Mouse (Mus musculus): ENCODE data around the gene Gm28308.

Gm28308 gene

DNA sequence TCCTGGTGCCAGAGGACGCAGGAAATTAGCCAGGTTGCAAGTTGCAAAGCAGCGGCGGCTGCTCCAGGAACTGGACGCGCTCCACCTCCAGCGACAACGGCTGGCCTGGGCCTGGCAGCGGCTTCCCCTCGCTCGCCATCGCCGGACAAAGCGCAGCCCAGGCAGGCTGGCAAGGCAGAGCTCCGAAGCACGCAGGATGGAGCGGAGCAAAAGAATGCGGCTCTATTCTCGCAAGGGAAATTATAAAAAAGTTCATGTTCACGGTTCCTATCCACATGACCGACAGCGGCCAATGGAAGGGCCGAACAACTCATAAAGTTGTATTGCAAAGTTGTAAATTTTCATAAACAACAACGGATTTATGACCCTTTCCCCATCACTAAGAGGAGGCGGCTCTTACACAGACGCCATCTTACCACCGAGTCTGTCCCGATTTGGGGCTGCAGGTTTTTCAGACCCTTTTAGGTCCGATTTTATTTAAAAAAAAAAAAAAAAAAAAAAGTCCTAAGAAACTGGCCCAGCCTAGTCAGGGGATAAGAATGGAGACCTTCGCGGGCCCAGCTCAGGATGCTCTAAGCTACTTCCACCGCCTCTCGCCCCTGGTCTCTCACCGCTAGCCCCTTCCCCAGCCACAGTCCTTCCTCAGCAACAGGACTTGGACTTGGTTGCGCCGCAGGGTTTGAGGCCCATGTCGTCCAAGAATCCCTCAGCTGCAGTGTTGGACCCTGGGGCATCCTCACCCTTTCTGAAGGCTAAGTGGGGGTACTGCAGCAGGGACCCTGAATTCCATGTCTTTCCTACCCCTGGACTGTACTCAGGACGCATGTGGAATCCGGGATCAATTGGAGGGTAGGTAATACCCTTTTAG lies at the start of gene Gm28308, which contains the start of gene Hoxa3:
TSS of gene Gm28308 (minus strand) at position 221 of the 868 bp plus-strand sequence.
TSS of gene Hoxa3 (minus strand) at position 218 of the 868 bp plus-strand sequence.
- no peak for DNase-seq (ENCODE audit: low spot score)

DNA sequence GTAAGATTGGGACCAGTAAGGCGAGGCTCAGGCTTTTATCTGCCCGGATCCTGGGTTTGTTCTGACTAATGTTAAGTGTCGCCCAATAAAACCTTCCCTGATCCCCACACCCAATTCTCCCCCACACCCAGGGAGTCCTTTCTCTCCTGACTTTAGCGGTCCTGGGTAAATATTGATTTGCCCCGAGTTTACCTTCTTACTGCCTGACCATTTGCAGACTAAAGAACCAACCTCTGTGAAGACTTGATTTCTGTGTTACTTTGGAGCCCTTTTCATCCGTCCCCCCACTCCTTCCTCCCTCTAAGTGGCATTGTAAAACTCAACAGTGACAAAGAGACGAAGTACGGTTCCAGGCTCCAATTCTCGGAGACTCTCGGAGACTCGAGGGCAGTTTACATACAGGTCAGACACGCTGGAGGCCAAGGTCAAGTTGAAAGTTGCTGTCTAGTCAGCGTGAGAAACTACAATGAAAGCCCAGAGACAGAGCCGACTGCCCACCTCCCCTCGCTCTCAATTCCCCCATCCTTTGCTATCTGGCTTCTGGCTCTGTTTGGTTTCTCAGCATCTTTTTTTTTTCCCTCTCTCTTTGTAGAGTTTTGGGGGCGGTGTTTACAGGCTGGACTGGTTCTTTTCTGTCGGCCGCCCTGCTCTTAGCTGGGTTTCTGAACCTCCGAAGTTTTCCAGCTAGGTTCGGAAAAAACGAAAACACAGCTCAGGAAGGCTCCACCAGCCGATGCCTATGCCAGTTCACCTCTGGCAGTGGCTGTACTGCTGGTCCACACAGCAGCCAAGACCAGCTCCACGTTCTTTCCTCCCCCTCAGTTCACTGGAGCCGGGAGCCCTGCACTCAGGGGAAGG lies 49.6 kb upstream of the Gm28308 start:
- DNase-seq (ENCODE audit: low spot score): no peak

DNA sequence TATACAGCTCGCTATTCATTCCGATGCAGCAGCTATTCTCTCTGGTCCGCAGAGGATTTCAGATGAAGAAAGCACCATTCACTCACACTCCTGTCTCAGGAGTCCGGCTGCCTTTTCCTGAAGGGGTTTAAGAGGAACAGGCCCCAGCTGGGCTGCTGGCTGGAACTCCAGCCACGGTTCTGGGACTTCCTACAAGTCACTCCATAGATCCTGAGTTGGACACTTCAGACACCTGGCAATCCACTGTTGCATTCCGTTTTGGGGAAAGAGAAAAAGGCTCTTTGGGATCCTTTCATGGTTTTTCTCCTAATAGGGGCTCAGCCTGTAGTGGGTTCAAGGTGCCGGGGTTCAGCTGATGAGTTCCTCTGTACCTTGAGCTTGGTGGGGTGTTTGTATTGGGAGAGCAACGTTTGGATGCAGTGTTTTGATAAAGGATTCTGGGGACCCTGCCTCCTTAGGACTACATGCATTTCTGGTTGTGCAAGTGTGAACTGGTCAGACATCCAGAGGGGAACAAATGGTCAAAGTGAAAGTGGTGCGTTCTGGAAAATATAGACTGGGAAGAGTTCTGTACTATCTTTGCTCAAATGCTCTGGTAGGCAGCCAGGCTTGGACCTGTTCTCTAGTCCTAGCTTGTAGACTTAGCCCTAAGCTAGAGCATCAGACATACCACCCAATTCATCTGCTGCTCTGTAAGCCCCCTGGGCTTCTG lies 48.8 kb upstream of the Gm28308 start:
- no peak for DNase-seq (ENCODE audit: low spot score)

DNA sequence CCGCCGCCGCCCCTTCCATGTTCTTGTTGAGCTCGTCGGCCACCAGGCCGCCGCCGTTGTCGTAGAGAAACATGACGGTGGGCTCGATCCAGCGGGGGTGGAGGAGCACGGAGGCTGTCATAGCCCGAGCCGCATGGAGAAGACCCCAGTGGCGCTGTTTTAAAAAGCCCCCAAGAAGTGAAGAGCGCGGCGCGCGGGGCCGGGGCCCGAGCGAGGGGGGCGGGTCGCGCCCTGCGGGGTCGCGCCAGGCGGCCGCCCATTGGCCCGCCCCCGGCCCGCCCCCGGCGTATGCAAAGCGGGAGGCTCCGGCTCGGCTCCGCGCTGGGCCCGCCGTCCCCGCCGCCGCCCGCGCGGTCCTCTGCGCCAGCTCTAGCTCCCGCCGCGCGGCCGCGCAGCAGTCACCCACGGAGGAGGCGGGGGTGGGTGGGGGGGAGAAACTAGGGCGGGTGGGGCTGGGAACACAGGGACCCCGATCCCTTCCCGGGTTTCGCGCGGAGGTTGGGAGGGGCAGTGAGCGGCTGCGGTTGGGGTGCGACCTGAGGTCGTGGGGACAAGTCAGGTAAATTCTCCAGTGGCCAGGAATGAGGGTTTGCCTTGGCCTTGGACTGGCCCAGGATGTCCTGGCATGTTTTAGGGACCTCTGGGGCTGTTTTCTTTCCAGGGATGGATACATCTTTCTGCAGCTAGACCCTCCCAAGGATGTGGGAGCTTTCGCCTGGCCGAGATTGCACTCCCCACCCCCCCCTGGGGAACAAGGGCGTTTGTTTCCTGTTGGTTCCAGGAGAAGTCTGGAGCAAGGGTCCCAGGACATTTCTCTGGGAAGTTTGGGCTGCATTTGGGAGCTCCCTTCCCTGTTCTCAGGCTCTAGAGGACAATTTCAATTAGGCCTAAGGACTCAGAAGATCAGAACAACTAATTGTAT lies 47.8 kb upstream of the Gm28308 start, which contains the start of gene Hoxa13:
TSS of gene Hoxa13 (minus strand) at position 227 of the 922 bp plus-strand sequence.
- DNase-seq (ENCODE audit: low spot score): no peak

DNA sequence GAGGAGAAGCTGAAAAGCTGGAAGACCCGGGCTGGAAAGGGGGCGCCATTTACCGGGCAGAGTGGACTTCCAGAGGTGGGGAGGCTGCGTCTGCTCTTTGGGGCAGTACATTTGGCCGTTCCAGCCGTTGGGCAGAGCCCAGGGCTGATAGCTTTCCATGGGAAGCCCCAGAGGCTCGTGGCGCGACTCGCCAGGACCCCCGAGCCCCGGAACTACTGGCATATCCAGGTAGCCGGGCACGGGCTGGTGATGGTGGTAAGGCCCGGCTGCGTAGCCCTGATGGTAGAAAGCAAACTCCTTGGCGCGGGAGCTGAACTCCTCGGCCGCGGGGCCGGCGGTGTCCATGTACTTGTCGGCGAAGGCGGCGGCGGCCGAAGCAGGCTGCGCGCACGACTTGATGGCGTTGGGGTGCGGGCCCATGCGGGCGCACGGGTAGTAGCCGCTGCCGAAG lies 46.7 kb upstream of the Gm28308 start:
- DNase-seq (ENCODE audit: low spot score): no peak

DNA sequence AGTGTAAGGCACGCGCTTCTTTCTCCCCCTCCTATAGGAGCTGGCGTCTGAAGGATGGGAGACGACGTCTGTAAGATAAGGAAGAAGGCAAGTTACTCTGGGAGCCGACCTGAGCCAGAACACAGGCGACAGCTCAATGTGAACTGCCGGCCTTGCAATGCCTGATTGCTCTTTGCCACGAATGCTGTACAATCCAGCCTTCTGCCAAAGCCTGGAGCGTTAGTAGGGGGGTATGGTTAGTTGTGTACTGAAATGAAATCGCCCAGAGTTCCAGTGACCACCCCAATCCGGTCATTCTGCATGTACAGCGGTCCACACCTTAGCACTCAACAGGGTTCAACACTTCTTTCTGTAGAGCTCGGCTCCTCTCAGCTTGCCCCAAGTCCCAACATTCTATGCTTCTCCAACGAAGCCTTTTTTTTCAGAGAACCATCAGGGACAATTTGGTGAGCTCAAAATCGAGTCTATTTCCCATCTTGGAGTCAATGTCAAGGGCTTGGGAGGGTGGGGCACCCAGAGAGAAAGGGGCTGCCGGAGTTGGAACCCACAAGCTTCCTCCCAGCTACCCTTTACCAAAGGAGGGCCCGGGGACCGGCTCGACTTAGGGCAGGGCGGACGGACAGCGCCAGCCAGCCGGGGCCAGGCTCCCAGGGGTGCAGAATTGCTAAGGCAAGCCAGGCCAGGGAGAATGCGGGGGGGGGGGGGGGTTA lies 46.1 kb upstream of the Gm28308 start:
- DNase-seq (ENCODE audit: low spot score): no peak

DNA sequence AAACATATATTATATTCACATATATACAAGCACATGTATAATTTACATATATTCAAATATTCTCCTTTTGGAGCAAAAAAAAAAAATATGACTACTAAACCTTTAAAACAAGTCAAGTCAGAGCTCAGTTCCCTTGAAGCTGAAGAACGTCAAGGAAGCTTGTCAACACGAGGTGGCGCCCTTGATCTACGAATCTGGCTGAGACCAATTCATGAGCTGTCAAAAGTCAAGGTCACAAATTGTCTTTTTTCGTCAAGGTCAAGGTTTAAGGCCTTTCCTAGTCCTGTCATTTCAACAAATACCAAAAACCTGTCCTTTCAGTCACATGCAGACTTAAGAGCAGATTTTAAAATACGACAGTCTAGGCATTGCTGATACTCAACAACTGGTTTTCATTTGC lies 43.8 kb upstream of the Gm28308 start:
- DNase-seq (ENCODE audit: low spot score): peak; percentile 88

DNA sequence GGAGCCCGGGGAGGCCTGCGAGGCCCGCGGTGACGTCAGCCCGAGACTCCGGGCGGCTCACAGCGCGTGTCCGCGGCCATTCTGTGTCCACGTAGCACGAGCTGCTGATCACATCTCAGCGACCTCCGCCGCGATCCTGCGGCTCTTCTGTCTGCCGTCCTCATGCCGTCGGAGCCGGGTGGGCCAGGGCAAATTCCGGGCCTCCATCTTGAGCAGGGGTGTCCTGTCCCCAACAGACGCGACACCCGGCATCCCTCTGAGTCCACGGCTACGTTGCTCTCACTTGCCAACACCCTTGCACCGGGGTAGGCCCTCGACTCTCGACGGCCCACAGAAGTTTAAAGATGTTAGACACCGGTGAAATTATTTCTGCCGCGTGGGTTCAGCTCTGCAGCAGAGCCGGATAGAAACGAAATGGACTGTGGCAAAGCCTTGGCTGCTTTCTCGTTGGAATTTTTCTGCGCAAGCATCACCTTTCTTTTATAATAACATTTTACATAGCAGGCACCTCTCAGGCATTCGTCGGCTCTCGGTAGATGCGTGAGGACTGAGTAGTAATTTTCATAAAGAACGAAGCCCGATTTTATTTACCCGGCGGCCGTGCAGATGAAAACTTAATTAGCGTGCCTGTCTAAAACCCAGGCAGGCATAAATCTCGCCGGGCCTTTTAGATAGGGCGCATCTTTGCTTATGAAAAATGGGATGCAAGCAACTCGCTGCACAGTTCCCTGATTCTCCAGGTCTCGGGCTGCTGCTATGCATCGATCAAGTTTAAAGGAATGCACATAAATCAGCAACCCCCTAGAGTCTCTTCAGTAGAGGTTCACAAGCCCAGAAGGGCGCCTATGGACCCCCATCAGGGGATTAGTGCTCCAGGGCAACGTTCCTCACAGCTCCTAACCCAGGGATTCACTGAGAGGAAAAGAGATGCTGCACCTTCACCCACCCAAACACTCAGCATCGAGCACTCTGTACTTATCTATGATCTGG lies 40.7 kb upstream of the Gm28308 start:
- no peak for DNase-seq (ENCODE audit: low spot score)

DNA sequence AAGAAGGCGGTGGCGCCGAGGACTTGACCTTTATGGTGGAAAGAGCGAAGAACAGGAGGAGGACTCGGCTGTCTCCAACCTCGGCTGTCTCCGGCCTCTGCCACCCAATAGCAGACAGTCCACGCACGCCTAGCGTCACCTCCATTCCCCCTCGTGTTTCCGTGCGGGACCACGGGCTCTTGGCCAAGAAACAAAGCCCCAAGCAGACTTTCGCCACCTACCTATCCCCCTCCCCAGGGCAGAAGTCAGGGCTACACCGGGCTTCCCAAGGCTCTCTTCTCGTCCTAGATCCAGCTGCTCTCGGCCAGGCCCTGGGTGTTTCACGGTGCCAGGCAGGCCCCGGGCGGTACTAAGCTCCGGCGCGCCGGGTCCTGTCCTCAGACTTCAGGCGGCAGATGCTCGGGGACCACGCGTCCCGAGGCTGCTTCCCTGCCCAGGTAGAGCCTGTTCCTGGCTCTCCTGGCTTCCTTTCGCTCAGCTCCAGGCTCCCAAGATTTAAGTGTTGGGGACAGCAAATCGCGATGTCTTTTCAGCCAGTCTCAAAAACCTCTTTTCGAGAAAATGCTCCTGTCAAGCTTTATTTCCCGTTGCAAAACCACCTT lies 39.7 kb upstream of the Gm28308 start:
- DNase-seq (ENCODE audit: low spot score): no peak

DNA sequence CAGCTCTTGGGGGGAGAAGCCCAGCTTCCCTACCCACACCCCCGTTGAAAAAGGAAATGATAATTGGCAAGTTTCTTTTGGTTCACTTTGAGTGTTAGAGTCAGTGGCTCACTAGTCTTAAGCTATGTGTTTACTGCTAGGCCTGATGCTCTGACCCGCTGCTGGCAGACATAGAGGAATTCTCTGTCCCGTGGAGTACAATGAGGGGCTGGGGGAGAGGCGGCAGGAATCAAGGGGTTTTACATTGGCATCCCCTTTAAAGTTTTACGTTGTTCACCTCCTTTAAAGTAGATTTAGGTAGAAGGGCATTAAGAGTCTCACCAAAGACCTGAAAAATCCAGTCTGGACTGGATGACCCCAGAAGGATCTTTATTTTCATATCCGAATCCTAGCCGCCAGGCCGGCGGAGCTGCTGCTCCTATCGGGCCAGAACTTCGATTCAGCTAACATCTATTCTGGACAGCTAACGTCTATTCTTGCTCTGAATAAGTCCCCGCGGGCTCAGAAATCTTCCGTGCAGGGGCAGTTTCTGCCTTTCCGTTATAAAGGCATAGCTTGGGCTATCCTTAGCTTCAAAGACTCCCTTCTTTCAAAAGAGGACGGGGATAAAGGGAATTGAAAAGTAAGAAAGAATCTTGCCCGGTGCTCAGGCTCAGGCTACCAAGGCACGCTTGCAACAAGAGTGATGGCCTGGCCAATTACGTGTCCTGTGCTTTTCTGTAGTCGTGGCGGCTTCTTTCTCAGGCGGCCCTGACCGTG lies 39.1 kb upstream of the Gm28308 start:
- no peak for DNase-seq (ENCODE audit: low spot score)

DNA sequence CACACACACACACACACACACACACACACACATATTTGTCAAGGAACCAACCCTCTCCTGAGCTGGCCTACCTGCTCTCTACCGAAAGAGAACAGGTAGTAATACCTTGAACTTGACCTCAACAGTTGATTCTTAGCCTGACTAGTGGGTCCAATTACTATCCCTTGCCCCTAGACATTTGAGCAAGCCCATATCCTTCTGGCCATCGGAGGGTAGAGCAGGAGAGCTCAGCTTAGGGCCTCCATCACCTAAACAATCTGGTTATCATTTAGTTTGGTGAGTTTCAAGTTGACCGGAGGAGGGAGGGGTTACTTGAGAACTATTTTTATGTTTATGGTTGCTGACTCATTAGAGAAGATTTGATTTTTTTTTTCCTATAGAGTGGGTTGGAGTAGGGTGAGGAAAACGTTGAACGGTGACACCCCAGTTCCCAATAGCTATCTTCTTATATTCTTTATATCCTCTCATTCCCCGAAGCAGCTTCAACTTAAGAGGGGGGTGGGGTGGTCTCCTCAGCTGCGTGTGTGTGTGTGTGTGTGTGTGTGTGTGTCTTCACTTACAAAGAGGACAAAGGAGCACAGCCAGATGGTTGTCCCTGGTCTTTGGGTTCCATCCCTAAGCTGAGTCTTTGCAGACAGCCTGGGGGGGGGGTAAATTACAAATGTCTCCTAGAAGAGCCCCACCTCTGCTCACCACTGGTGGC lies 38.2 kb upstream of the Gm28308 start:
- DNase-seq (ENCODE audit: low spot score): no peak

DNA sequence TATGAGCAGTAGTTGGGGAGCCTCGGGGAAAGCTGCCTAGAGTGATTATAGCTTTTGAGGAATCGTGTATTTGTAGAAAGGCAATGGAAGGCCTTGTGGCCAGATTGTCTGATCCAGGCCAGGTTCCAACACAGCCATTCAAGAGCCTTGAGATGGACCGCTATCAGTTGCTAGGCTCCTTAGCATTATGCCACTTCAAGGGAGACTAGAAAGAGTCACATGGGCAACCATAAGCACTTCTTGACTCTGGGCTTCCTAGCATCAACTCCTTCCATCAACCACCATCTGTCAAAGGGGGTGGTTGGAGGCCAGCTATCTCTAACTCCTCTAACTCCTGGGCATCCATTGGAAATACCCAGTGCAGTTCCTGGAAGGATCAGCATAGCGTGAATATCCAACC lies 36.7 kb upstream of the Gm28308 start:
- DNase-seq (ENCODE audit: low spot score): peak; percentile 9

DNA sequence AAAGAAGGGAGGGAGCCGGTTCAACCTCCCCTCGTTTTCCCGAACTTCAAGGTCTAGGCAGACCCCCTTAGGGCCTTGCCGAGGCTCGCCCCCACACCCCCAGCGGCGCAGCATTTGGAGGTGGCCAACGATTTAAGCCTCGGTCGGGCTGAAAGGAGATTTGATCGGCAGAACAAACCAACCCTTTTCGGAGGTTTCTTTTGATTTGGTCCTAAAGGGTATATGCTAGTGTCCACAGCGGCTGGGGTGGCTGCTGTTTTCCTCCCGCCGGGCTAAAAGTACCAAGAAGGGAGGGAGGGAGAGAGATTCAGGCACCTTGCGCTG lies 36.2 kb upstream of the Gm28308 start:
- no peak for DNase-seq (ENCODE audit: low spot score)

DNA sequence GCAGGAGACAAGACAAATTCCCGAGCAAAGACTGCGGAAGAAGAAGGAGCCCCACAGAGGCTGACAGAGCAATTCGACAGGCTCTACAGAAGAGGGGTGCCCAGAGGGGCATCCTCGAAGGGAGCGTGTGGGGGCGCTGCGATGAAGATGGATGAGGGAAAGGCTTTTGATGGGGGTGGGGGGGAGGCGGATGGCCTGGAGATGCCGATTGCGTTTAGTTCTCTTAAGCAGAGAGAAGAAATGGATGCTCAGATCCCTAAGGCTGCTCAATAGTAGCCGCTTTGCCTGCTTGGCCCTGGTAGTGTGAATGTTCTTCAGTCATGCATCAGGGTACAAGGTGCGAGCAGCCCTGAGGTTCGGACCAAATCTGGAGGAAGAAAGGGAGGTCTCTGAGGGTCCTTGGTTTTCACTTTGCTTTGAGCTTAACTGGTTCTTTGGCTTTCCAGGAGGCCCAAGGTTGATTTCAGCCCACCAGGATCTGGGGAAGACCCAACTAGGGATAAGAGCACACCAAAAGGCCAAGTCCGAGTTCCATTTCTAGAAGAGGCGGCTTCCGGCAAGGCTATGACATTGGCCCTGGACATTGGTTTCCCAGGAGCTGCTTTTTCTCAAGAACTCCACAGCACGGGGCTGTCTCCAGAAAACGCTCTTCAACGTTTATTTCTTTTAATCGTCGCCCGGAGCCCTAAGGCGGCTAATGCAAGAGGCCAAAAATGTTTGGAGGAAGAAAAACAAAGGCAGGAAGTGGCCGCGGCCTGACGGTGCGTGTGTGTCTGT lies 35.7 kb upstream of the Gm28308 start:
- DNase-seq (ENCODE audit: low spot score): peak; percentile 39

DNA sequence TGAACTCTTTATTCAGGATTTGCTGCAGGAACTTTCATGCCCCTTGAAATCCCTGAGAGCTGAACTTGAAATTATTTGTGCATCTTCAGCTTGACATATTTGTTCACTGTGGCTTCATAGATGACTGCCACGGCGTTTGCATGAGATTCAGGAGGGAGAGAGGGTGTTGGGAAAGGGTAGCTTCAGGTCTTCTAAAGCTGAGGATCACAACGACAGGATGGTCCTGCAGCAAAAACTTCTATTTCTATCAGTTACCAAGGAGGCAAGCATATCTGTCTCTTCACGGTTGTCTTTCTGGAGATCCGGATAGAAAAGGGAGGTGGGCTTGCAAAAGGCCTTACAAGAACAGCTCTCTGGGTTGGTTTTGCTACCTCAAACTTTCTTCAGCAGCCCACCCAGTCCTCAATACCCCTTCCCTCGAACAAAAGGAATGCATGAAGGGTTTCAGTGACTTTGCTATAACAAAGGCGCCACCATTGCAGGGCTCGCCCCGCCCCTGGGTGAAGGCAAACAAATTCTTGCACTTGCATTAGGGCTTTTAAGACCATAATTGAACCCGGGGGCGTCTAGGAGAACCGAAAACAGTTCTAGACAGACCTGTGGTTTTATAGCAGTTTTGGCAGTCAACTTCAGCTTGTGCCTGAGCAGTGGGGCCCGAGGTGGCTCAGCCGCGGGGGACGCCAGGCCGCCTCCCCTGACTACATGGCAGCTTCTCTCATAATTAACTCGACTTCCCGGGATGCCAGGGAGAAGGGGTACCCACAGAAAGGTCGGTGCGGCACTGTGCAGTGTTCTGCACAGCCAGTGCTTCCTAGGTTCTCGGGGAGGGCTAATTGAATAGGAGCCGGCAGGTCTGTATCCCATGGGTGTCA lies 34.9 kb upstream of the Gm28308 start:
- DNase-seq (ENCODE audit: low spot score): peak; percentile 38

DNA sequence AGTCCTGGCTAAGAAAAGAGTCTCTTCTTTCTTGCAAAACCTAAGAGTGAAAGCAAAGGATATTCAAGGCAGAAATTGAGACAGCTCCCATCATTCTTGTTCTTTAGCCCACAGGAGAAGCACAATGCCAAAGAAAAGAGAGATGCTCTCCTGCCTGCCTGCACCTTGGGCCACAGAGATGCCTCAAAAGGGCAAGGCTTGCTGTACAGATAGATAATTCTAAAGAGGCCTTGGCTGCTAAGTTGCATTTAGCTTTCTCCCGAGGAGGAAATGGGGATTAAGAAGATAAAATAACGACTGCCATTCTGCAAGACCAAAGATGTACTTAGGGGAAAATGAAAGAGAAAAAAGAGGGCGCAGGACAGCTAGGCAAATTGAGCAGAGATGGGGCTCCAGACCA lies 33.8 kb upstream of the Gm28308 start:
- DNase-seq (ENCODE audit: low spot score): no peak
